Mouse (Mus musculus): ENCODE measurements around the gene Mapk10. TPM values are rescaled to one million over a fixed set of nuclear protein-coding genes. Genes with fewer than 3 reads are reported as not detected.

The Mapk10 gene
- polyA plus RNA-seq, 1 experiment from 2014 or later, result 0.51 TPM

- 80% methylated on average over 6 of the region's 6 CpGs for WGBS
- no peaks in the 10 kb centered on the region for H3K27me3 ChIP-seq (ENCODE audit: low read depth, poor library complexity, severe bottlenecking)
- H3K4me1 ChIP-seq, result no peaks in the 10 kb centered on the region
- H3K4me3 ChIP-seq, result no peak overlapping the region
- DNase-seq (ENCODE audit: low spot score), result no peak
- H3K36me3 ChIP-seq, result no peaks in the 10 kb centered on the region
- no peaks in the 10 kb centered on the region for H3K9me3 ChIP-seq (replicated peaks)
- H3K27ac ChIP-seq, result no peak overlapping the region
These were observed 16.6 kb downstream of the Mapk10 start for GRCm38 (mm10) chr5:103194549-103194948.

DNA sequence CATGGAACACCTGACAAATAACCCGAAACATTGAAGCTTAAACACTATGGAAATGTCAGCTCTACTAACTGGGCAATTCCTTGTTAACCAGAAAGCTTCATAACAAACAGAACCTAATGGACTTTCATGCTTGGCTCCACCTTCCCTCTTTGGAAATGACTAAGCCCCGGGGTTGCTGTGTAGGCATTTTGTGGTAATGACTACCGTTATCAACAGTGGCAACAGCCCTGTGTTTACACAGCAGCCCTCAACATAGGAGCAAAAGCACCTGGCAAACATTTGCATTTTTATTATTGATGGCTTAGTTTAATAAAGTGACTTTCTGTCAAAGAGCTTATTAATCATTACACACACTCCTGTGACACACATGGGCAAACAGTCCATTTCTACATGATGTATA is 17.4 kb downstream of the Mapk10 start:
- DNase-seq (ENCODE audit: low spot score), result no peak
- WGBS, result 93% methylated on average over 3 of the region's 3 CpGs

GRCm38 (mm10) chr5:103191577-103191976 is 19.6 kb downstream of the Mapk10 start:
- no peak for DNase-seq (ENCODE audit: low spot score)
- Histone ChIP-seq H3K36me3 (no peaks in the 10 kb centered on the region), H3K27me3 (ENCODE audit: low read depth, poor library complexity, severe bottlenecking) (no peaks in the 10 kb centered on the region), H3K4me1 (no peaks in the 10 kb centered on the region), H3K4me3 (no peak overlapping the region), H3K27ac (no peak overlapping the region), H3K9me3 (replicated peaks) (no peaks in the 10 kb centered on the region)
- WGBS, result 39% methylated on average over 4 of the region's 4 CpGs

More for the DNA sequence above, 17.4 kb downstream of the Mapk10 start:
- Histone ChIP-seq H3K4me1 (no peaks in the 10 kb centered on the region), H3K27ac (no peak overlapping the region), H3K27me3 (ENCODE audit: low read depth, poor library complexity, severe bottlenecking) (no peaks in the 10 kb centered on the region), H3K4me3 (no peak overlapping the region), H3K36me3 (no peaks in the 10 kb centered on the region), H3K9me3 (replicated peaks) (no peaks in the 10 kb centered on the region)

- H3K4me3 ChIP-seq, result no peak overlapping the region
- DNase-seq (ENCODE audit: low spot score), result no peak
- H3K36me3 ChIP-seq, result no peaks in the 10 kb centered on the region
- no peaks in the 10 kb centered on the region for H3K9me3 ChIP-seq (replicated peaks)
- no peaks in the 10 kb centered on the region for H3K27me3 ChIP-seq (ENCODE audit: low read depth, poor library complexity, severe bottlenecking)
- H3K4me1 ChIP-seq, result no peaks in the 10 kb centered on the region
- H3K27ac ChIP-seq, result no peak overlapping the region
- 95% methylated on average over 1 of the region's 1 CpGs for WGBS
These were observed 26.9 kb downstream of the Mapk10 start for GRCm38 (mm10) chr5:103184256-103184655.

DNA sequence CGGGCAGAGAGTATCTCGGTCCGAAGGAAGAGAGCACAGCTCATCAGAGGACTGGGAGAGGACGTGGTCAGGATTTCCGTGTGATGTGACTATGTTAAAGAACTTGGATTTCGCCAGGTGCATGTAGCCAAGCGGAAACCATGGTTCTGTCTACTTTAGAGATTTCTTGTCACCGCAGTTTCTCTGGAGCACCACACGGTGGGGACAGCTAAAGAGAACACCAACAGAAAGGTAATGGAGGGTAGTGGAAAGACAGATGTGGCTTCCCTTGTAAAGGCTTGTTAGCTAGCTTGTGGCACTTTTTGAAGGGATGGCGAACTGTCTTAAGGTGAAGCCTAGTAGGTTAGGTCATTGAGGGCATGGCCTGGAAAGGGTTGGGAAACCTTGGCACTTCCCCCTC is 29.5 kb downstream of the Mapk10 start:
- Histone ChIP-seq H3K36me3 (no peaks in the 10 kb centered on the region), H3K4me3 (no peak overlapping the region), H3K27ac (no peak overlapping the region), H3K9me3 (replicated peaks) (no peaks in the 10 kb centered on the region), H3K4me1 (peaks cover 5% of the 10 kb centered on the region; the same call in 1 of the 2 replicates), H3K27me3 (ENCODE audit: low read depth, poor library complexity, severe bottlenecking) (no peaks in the 10 kb centered on the region)
- 91% methylated on average over 10 of the region's 10 CpGs for WGBS
- DNase-seq (ENCODE audit: low spot score), result no peak

DNA sequence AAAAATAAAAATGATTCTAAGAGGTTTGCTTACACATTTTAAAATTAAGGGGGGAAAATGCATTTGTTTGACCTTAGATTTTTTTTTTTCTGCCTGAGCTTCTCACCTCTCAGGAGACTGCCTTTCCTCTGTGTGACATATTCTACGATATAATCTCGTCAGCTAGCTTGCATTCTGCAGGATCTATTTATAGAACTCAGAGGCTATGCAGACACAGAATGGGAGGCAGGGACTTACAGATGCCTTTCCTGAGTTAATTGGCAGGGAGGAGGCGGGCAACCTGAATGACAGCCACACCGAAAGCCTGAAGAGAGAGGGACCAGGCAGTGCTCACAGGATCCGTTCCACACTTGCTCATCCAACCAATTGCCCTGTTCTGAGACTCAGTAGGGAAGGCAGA is 34.1 kb downstream of the Mapk10 start:
- Histone ChIP-seq H3K9me3 (replicated peaks) (no peaks in the 10 kb centered on the region), H3K4me3 (no peak overlapping the region), H3K27me3 (ENCODE audit: low read depth, poor library complexity, severe bottlenecking) (no peaks in the 10 kb centered on the region), H3K4me1 (peaks cover 5% of the 10 kb centered on the region; the same call in 1 of the 2 replicates), H3K27ac (no peak overlapping the region), H3K36me3 (no peaks in the 10 kb centered on the region)
- 55% methylated on average over 5 of the region's 5 CpGs for whole genome bisulfite sequencing
- no peak for DNase-seq (ENCODE audit: low spot score)

- no peak for DNase-seq (ENCODE audit: low spot score)
- Histone ChIP-seq H3K9me3 (replicated peaks) (no peaks in the 10 kb centered on the region), H3K27me3 (ENCODE audit: low read depth, poor library complexity, severe bottlenecking) (no peaks in the 10 kb centered on the region), H3K36me3 (no peaks in the 10 kb centered on the region), H3K4me1 (peaks cover 5% of the 10 kb centered on the region; the same call in 1 of the 2 replicates), H3K4me3 (no peak overlapping the region), H3K27ac (no peak overlapping the region)
- WGBS, result 90% methylated on average over 7 of the region's 7 CpGs
These were observed 35.1 kb downstream of the Mapk10 start for GRCm38 (mm10) chr5:103175989-103176388.

DNA sequence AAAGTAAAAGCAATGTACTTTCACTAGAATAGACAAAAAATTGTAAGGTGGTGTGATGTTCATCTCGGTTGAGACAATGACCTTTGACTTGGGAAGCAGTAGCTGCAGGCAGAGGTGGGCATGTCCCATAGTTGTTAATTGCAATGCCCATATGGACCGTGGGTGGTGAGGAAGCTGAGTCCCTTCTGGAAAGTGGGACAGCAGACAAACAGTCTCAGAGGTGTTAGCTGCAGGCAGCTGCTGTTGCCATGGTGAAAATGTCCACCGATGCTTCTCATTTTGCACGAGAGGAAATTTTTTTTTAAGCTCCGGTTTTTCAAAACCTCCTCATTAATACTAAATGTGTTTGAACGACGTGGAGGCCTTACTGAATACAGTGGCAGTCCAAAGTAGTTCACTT is 36.5 kb downstream of the Mapk10 start:
- WGBS, result 83% methylated on average over 7 of the region's 7 CpGs
- Histone ChIP-seq H3K27ac (no peak overlapping the region), H3K36me3 (no peaks in the 10 kb centered on the region), H3K4me3 (no peak overlapping the region), H3K9me3 (replicated peaks) (no peaks in the 10 kb centered on the region), H3K4me1 (peaks cover 5% of the 10 kb centered on the region; the same call in 1 of the 2 replicates), H3K27me3 (ENCODE audit: low read depth, poor library complexity, severe bottlenecking) (no peaks in the 10 kb centered on the region)
- no peak for DNase-seq (ENCODE audit: low spot score)

- Histone ChIP-seq H3K27me3 (ENCODE audit: low read depth, poor library complexity, severe bottlenecking) (no peaks in the 10 kb centered on the region), H3K4me3 (no peak overlapping the region), H3K9me3 (replicated peaks) (no peaks in the 10 kb centered on the region), H3K4me1 (no peaks in the 10 kb centered on the region), H3K36me3 (no peaks in the 10 kb centered on the region), H3K27ac (no peak overlapping the region)
- WGBS, result 94% methylated on average over 3 of the region's 3 CpGs
- no peak for DNase-seq (ENCODE audit: low spot score)
These were observed 39.9 kb downstream of the Mapk10 start for GRCm38 (mm10) chr5:103171207-103171606.

GRCm38 (mm10) chr5:103167371-103167770 is 43.8 kb downstream of the Mapk10 start:
- no peak for DNase-seq (ENCODE audit: low spot score)
- H3K27ac ChIP-seq, result no peak overlapping the region
- no peak overlapping the region for H3K4me3 ChIP-seq
- H3K4me1 ChIP-seq, result no peaks in the 10 kb centered on the region
- WGBS, result 90% methylated on average over 5 of the region's 5 CpGs
- no peaks in the 10 kb centered on the region for H3K9me3 ChIP-seq (replicated peaks)
- no peaks in the 10 kb centered on the region for H3K27me3 ChIP-seq (ENCODE audit: low read depth, poor library complexity, severe bottlenecking)
- H3K36me3 ChIP-seq, result no peaks in the 10 kb centered on the region

DNA sequence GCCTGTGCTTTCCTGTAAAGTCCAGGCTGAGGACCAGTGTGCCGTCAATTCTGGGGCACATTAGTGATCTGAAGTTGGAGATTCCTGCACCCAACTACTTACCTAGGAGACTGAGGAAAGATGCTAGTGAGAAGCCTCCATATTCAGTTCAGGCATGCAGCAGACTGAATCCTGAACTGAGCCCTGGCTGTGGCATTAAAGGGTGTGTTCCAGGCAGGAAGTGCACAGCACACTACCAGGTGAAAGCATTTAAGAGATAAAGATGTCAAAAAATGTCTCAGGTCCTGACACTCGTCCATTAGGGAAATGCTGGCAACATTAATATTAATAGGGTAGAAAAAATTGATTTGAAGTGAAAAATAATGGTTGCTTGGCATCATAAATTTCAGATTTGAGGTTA is 44.4 kb downstream of the Mapk10 start:
- no peaks in the 10 kb centered on the region for H3K36me3 ChIP-seq
- no peak for DNase-seq (ENCODE audit: low spot score)
- 86% methylated on average over 2 of the region's 2 CpGs for WGBS
- H3K27me3 ChIP-seq (ENCODE audit: low read depth, poor library complexity, severe bottlenecking), result no peaks in the 10 kb centered on the region
- H3K27ac ChIP-seq, result no peak overlapping the region
- H3K9me3 ChIP-seq (replicated peaks), result no peaks in the 10 kb centered on the region
- H3K4me1 ChIP-seq, result no peaks in the 10 kb centered on the region
- H3K4me3 ChIP-seq, result no peak overlapping the region

DNA sequence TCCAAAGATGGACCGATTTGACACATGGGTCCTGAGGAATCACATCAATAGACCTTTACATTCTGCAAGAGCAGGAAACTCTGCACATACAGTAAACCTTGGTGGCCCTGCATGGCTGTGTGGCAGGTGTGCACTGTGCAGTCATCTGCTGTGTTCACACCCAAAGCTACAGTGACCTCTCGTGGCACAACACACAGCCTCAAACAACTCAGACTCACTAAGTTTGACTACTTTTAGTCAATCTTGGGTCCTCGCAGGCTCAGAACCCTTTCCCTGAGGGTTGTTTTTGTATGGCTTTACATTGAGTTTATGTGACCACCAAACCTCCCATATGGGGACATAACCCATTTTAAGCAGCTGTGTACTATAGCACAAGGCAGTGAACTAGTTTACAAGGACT is 47.1 kb downstream of the Mapk10 start:
- Histone ChIP-seq H3K9me3 (replicated peaks) (no peaks in the 10 kb centered on the region), H3K27ac (no peak overlapping the region), H3K4me3 (no peak overlapping the region), H3K4me1 (no peaks in the 10 kb centered on the region; the same call in 1 of the 2 replicates), H3K36me3 (no peaks in the 10 kb centered on the region), H3K27me3 (ENCODE audit: low read depth, poor library complexity, severe bottlenecking) (no peaks in the 10 kb centered on the region)
- WGBS, result 89% methylated on average over 3 of the region's 3 CpGs
- DNase-seq (ENCODE audit: low spot score), result no peak

GRCm38 (mm10) chr5:103161574-103161973 is 49.6 kb downstream of the Mapk10 start:
- Histone ChIP-seq H3K36me3 (no peaks in the 10 kb centered on the region), H3K9me3 (replicated peaks) (no peaks in the 10 kb centered on the region), H3K4me3 (no peak overlapping the region), H3K27me3 (ENCODE audit: low read depth, poor library complexity, severe bottlenecking) (no peaks in the 10 kb centered on the region), H3K27ac (no peak overlapping the region), H3K4me1 (no peaks in the 10 kb centered on the region; the same call in 1 of the 2 replicates)
- whole genome bisulfite sequencing, result 76% methylated on average over 3 of the region's 3 CpGs
- no peak for DNase-seq (ENCODE audit: low spot score)

GRCm38 (mm10) chr5:103161196-103161540 is 50.0 kb downstream of the Mapk10 start:
- no peak overlapping the region for H3K4me3 ChIP-seq
- WGBS, result 43% methylated on average over 1 of the region's 1 CpGs
- H3K27me3 ChIP-seq (ENCODE audit: low read depth, poor library complexity, severe bottlenecking), result no peaks in the 10 kb centered on the region
- H3K36me3 ChIP-seq, result no peaks in the 10 kb centered on the region
- no peaks in the 10 kb centered on the region; the same call in 1 of the 2 replicates for H3K4me1 ChIP-seq
- H3K9me3 ChIP-seq (replicated peaks), result no peaks in the 10 kb centered on the region
- H3K27ac ChIP-seq, result no peak overlapping the region
- DNase-seq (ENCODE audit: low spot score), result no peak
